Mouse (Mus musculus): Measurements from ENCODE around the gene Zfp938.

Zfp938 gene

GRCm38 (mm10) chr10:82240742-82241400, at the start of gene Zfp938:
Gene Zfp938 (minus strand): TSS chr10:82241280.
- peak; percentile 16 to 67 for DNase-seq (ENCODE audit: low spot score in 2 of 2)

DNA sequence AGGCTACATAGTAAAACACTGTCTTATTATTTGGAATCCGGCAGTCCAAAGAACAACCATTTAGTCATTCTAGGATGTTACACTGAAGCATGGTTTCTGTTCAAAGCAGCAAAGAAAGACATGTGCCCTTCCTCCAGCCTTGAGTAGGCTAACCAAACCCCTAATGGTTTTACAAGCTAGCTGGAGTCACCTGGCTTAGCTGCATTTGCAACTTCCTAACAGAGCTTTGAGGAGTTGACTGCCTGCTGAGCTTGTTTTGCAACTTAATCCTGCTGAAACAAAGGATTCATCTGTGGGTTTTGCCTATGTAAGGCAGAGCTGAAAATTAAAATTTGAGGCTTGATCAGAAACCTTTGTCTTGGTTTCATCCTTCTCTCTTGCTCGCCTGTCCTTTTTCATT, 16.3 kb upstream of the Zfp938 start:
- no peak for DNase-seq (ENCODE audit: low spot score in 2 of 2)

GRCm38 (mm10) chr10:82245021-82245420, 3.9 kb upstream of the Zfp938 start:
- DNase-seq (ENCODE audit: low spot score in 2 of 2) = no peak

GRCm38 (mm10) chr10:82241401-82241788, 315 bp upstream of the Zfp938 start:
- DNase-seq (ENCODE audit: low spot score in 2 of 2) = no peak

GRCm38 (mm10) chr10:82178257-82179064, 62.6 kb downstream of the Zfp938 start:
- peak; percentile 24 to 70 for DNase-seq (ENCODE audit: low spot score in 2 of 2)

Data from spleen, postnatal 10 days (tissue).